8 mouse cellular contexts compared by ENCODE assay signal in the genomic region with DNA sequence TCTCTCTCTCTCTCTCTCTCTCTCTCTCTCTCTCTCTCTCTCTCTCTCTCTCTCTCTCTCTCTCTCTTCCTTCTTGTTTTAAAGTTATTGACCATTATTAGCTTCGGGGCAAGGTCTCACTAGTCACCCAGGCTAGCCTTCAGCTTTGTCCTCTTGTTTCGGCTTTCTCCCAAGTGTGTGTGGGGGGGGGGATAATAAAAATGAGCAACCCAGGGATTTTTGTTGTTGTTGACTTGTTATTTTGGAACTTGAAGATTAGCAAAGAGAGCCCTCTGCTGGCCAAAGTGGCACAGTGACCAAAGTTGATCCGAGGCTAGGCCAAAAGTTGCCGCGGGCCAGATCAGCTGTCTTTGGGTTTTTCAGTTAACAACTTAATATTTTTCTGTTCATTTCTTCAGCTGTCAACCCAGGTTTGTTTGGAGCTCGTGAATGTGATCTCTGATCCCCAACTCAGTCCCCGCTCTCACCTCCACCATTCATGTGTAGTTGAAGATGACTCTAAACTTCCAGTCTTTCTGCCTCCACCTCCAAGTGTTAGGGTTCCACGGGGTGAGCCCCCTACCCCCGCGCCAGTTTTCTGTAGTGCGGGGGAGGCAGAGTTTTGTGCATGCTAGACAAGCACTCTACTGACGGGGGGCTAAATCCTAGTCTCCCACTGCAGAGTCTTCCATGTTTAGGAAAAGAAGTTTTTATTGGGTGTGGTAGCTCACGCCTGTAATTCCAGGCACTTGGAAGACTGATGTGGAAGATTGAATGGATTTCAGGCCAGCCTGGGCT. TPM values are rescaled to one million over a fixed set of nuclear protein-coding genes. Genes with fewer than 3 reads are reported as not detected.
A peak's percentile ranks its signal among the peaks of the same experiment; 100 is the strongest.
DNase-seq lines count a peak whose midpoint lies in the region; TF ChIP-seq lines count a peak whose summit lies in the region.
"Had no signal": no experiment of that assay in that cellular context is flagged by ENCODE, and none has a peak within 500 bp of the region (broad histone marks: within the 10 kb centered on the region; RNA-seq: fewer than 3 reads in every experiment).

No protein-coding gene starts in this region.

- TF ChIP-seq POLR2A in cortical plate, adult 2 months (IDR thresholded peaks at IDR 0.05; ENCODE audit: extremely low read depth, insufficient read depth, low read length): no peak
- no peak for TF ChIP-seq POLR2A in heart, adult 2 months (IDR thresholded peaks at IDR 0.05; ENCODE audit: insufficient read depth, low read depth, low read length)

- no peak overlapping the region for H3K4me3 ChIP-seq in cortical plate, adult 2 months (ENCODE audit: insufficient read depth, low read length)
- no peak overlapping the region for H3K4me3 ChIP-seq in heart, adult 2 months
- H3K4me3 ChIP-seq: limb, embryonic 13.5 days had no signal

- TF ChIP-seq CTCF in cortical plate, adult 2 months (IDR thresholded peaks at IDR 0.05; ENCODE audit: extremely low read depth, insufficient read depth, low read length): peak; percentile 68
- TF ChIP-seq CTCF in heart, adult 2 months (IDR thresholded peaks at IDR 0.05): peak; percentile 84

- no peaks in the 10 kb centered on the region for H3K36me3 ChIP-seq in heart, adult 2 months (ENCODE audit: control insufficient read depth, insufficient read depth, low read length)

- H3K9ac ChIP-seq in heart, adult 2 months (ENCODE audit: low read depth, low read length): no peak overlapping the region
- H3K9ac ChIP-seq: limb, embryonic 13.5 days had no signal

- no peaks in the 10 kb centered on the region for H3K27me3 ChIP-seq in heart, adult 2 months (ENCODE audit: control insufficient read depth, insufficient read depth, low read length)
- H3K27me3 ChIP-seq: limb, embryonic 13.5 days had no signal

- H3K4me1 ChIP-seq in cortical plate, adult 2 months (ENCODE audit: control insufficient read depth, insufficient read depth, low read length): no peaks in the 10 kb centered on the region
- no peaks in the 10 kb centered on the region; the same call in 1 of the 2 replicates for H3K4me1 ChIP-seq in heart, adult 2 months (ENCODE audit: control insufficient read depth, insufficient read depth, low read length)
- H3K4me1 ChIP-seq: limb, embryonic 13.5 days had no signal

- H3K79me2 ChIP-seq in heart, adult 2 months (replicated peaks; ENCODE audit: control insufficient read depth, insufficient read depth, low read length): no peaks in the 10 kb centered on the region

- 0 out of 2 replicates have a peak, but pooled peaks have one; percentile 53 for TF ChIP-seq EP300 in heart, adult 2 months (IDR thresholded peaks at IDR 0.05; ENCODE audit: insufficient read depth, low read depth, low read length)

- H3K27ac ChIP-seq in cortical plate, adult 2 months (ENCODE audit: insufficient read depth, low read length): no peak overlapping the region
- no peak overlapping the region for H3K27ac ChIP-seq in heart, adult 2 months
- H3K27ac ChIP-seq: limb, embryonic 13.5 days had no signal

- peak; percentile 54 to 72 for DNase-seq in CD8-positive naive resting alpha-beta T cell, adult 2 months (ENCODE audit: low read depth in 2 of 2, low spot score in 2 of 2)
- DNase-seq in T-cell, adult 2 months (ENCODE audit: low spot score): peak; percentile 73
- DNase-seq in heart, adult 2 months: peak; percentile 73 to 76
- peak; percentile 25 to 79 for DNase-seq in layer of hippocampus, adult 18-20 months (ENCODE audit: low spot score in 2 of 2)
- DNase-seq in lung, postnatal 25 days (ENCODE audit: low spot score): peak; percentile 79
- DNase-seq in right cerebral cortex, postnatal 36 days (ENCODE audit: low spot score in 2 of 2): peak; percentile 20 to 36

- intact Hi-C loops in heart, adult 2 months (cut with DNase I): loop anchor here (1.0 to 2.0 kb wide), 3 partner anchors 17 to 74 kb away; no protein-coding TSS in a partner anchor

- 42% methylated on average over 13 of the region's 13 CpGs for WGBS in heart, adult 2 months

RNA-seq across cellular contexts. Expression of gene Cdkn1b, which starts 27.3 kb away (rescaled TPM):
- polyA plus RNA-seq in cortical plate, adult 2 months (2012; rRNA removed): 20.0 and 20.6 TPM in 2 replicates
- total RNA-seq in heart, adult 2 months (2021): 10 to 100 TPM; 35.9 to 42.0 TPM
- 14.6 and 15.0 TPM in 2 replicates for polyA plus RNA-seq in heart, adult 2 months (2012; rRNA removed)
- total RNA-seq in layer of hippocampus, adult 18-20 months (2021): 10 to 100 TPM; 46.0 to 48.2 TPM

RNA-seq across cellular contexts. Expression of gene Apold1, which starts 34.0 kb away (rescaled TPM):
- 2.7 and 2.9 TPM in 2 replicates for polyA plus RNA-seq in cortical plate, adult 2 months (2012; rRNA removed)
- total RNA-seq in heart, adult 2 months (2021): 1 to 10 TPM; 6.9 to 9.3 TPM
- 3.6 and 4.4 TPM in 2 replicates for polyA plus RNA-seq in heart, adult 2 months (2012; rRNA removed)
- total RNA-seq in layer of hippocampus, adult 18-20 months (2021): 1 to 10 TPM; 3.4 to 3.7 TPM

RNA-seq across cellular contexts. Expression of gene Gpr19, which starts 49.1 kb away (rescaled TPM):
- polyA plus RNA-seq in cortical plate, adult 2 months (2012; rRNA removed): 24.4 and 24.5 TPM in 2 replicates
- total RNA-seq in heart, adult 2 months (2021): 1 to 10 TPM; 3.2 to 4.8 TPM
- 4.4 and 6.1 TPM in 2 replicates for polyA plus RNA-seq in heart, adult 2 months (2012; rRNA removed)
- 10 to 100 TPM; 26.2 to 28.1 TPM for total RNA-seq in layer of hippocampus, adult 18-20 months (2021)

Comparison
In these comparisons a context has a peak if more than half of its experiments do, and no peak if none do; other contexts are left out.
1. DNase-seq: peak in every context shown above with its lines; median percentile 79 in lung, postnatal 25 days; 74 in heart, adult 2 months; 73 in T-cell, adult 2 months; 63 in CD8-positive naive resting alpha-beta T cell, adult 2 months; 52 in layer of hippocampus, adult 18-20 months; 28 in right cerebral cortex, postnatal 36 days.
2. RNA of gene Gpr19, which starts 49.1 kb away (total RNA-seq): 26.2 to 28.1 TPM in layer of hippocampus, adult 18-20 months; 3.2 to 4.8 TPM in heart, adult 2 months; every median in the first group is over 4 times any median in the second.